Mouse (Mus musculus) cerebellum, postnatal 25 days (tissue): ENCODE measurements around the gene Uqcrc2.

Source experiments
- DNase-seq, 2 experiments: peaks; one replicate each; pipeline ENCODE4 v3.0.0; 2021; ENCODE audit warnings: mixed read lengths in 2 of 2

The Uqcrc2 gene

GRCm38 (mm10) chr7:120693831-120694375 is 58.9 kb downstream of the Uqcrc2 start:
- no peak for DNase-seq

- DNase-seq = no peak
These were observed 60.2 kb downstream of the Uqcrc2 start for GRCm38 (mm10) chr7:120695196-120695595.

- DNase-seq = no peak
These were observed 60.7 kb downstream of the Uqcrc2 start for GRCm38 (mm10) chr7:120695641-120696040.

GRCm38 (mm10) chr7:120696331-120696730 is 61.4 kb downstream of the Uqcrc2 start:
- no peak for DNase-seq

- no peak for DNase-seq
These were observed 64.6 kb downstream of the Uqcrc2 start for GRCm38 (mm10) chr7:120699586-120699985.

- no peak for DNase-seq
These were observed 68.9 kb downstream of the Uqcrc2 start for GRCm38 (mm10) chr7:120703888-120704287.
